Mouse (Mus musculus) cerebellum, adult (tissue): ENCODE results near the gene Gm11634.
"Not testable (repeated sequence)": the region's sequence is repeated elsewhere in the genome, so short reads cannot be mapped to it uniquely, and the experiment has no call there.

Source experiments
- ATAC-seq: cut with Nextera tagmentation; 2 replicates; pipeline ENCODE4 v1.9.2; 2017; ENCODE audit warnings: mild to moderate bottlenecking, moderate library complexity, mixed read lengths; ENCODE audit not compliant: insufficient number of reproducible peaks, low FRiP score, low TSS enrichment

The Gm11634 gene

GRCm38 (mm10) chr11:101617849-101618248 is 18.8 kb upstream of the Gm11634 start:
- ATAC-seq = no peak

- ATAC-seq = no peak
These were observed 18.1 kb upstream of the Gm11634 start for GRCm38 (mm10) chr11:101616948-101617767.

- no peak for ATAC-seq
These were observed 17.0 kb upstream of the Gm11634 start for GRCm38 (mm10) chr11:101616104-101616503.

- ATAC-seq = no peak
These were observed 16.3 kb upstream of the Gm11634 start for GRCm38 (mm10) chr11:101615380-101615779.

GRCm38 (mm10) chr11:101614116-101614515 is 15.1 kb upstream of the Gm11634 start:
- no peak for ATAC-seq

- no peak for ATAC-seq
These were observed 14.5 kb upstream of the Gm11634 start for GRCm38 (mm10) chr11:101613596-101613995.

GRCm38 (mm10) chr11:101610445-101610844 is 11.4 kb upstream of the Gm11634 start:
- ATAC-seq = no peak

- ATAC-seq = not testable (repeated sequence)
These were observed 8.1 kb upstream of the Gm11634 start for GRCm38 (mm10) chr11:101607134-101607533.

GRCm38 (mm10) chr11:101604531-101605453 is 5.7 kb upstream of the Gm11634 start:
- ATAC-seq = not testable (repeated sequence)

- no peak for ATAC-seq
These were observed 5.1 kb upstream of the Gm11634 start for GRCm38 (mm10) chr11:101604116-101604515.

- no peak for ATAC-seq
These were observed 3.4 kb upstream of the Gm11634 start for GRCm38 (mm10) chr11:101602491-101602890.

- no peak for ATAC-seq
These were observed 8.9 kb downstream of the Gm11634 start for GRCm38 (mm10) chr11:101589989-101590624.

GRCm38 (mm10) chr11:101589444-101589843 is 9.6 kb downstream of the Gm11634 start:
- ATAC-seq = no peak

- no peak for ATAC-seq
These were observed 10.2 kb downstream of the Gm11634 start for GRCm38 (mm10) chr11:101588868-101589267.

GRCm38 (mm10) chr11:101587676-101588075 is 11.4 kb downstream of the Gm11634 start:
- ATAC-seq = no peak

- no peak for ATAC-seq
These were observed 13.3 kb downstream of the Gm11634 start for GRCm38 (mm10) chr11:101585805-101586204.

GRCm38 (mm10) chr11:101585031-101585430 is 14.0 kb downstream of the Gm11634 start:
- not testable (repeated sequence) for ATAC-seq

GRCm38 (mm10) chr11:101583205-101583604 is 15.9 kb downstream of the Gm11634 start:
- ATAC-seq = no peak

GRCm38 (mm10) chr11:101582054-101583035 is 16.7 kb downstream of the Gm11634 start, which contains the start of gene Tmem106a:
Gene Tmem106a (plus strand): TSS chr11:101582242.
- no peak for ATAC-seq
